Mouse (Mus musculus): ENCODE results near the gene Ric8a.

DNA sequence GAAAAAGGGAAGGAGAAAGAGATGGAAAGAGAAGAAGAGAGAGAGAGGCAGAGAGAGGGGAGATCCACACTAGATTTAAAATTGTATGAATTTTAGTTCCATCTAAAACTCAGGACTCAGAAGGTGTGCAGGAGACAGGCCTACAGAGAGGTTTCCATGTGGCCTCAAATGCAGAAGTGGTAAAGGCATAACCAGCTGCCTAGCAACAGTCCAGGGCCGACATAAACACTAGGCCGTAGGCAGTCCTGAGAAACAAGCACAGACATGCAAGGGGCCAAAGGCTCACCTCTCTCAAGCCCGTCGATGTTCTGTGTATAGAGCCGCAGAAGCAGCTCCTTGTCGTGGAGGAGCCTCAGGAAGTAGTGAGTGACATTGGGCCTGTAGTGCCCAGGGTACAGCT is 20.6 kb downstream of the Ric8a start:
- TF ChIP-seq POLR2A (IDR thresholded peaks at IDR 0.05; ENCODE audit: borderline replicate concordance, extremely low read depth, insufficient read depth, insufficient read length, poor library complexity, severe bottlenecking): no peak
- no peak for TF ChIP-seq CTCF (IDR thresholded peaks at IDR 0.05; ENCODE audit: borderline replicate concordance, extremely low read depth, insufficient read depth, insufficient read length)
